Mouse (Mus musculus): Measurements from ENCODE around the gene Tgfb1. TPM values are rescaled to one million over a fixed set of nuclear protein-coding genes. Genes with fewer than 3 reads are reported as not detected.
A peak's percentile ranks its signal among the peaks of the same experiment; 100 is the strongest.

Tgfb1 gene
- polyA plus RNA-seq, 1 experiment = 152 TPM

GRCm38 (mm10) chr7:25687811-25688401 lies 1.1 kb downstream of the Tgfb1 start:
- Histone ChIP-seq H3K36me3 (ENCODE audit: control insufficient read depth, insufficient read depth, low read length) (peaks cover 10% of the 10 kb centered on the region; the same call in 1 of the 2 replicates), H3K27ac (ENCODE audit: insufficient read depth, low read length) (peak overlapping the region; percentile 89), H3K4me3 (ENCODE audit: extremely low read depth, insufficient read depth, insufficient read length) (peak overlapping the region; percentile 88), H3K4me1 (ENCODE audit: control insufficient read depth, insufficient read depth, insufficient read length) (peaks cover 39% of the 10 kb centered on the region), H3K27me3 (ENCODE audit: control insufficient read depth, insufficient read depth, low read length) (no peaks in the 10 kb centered on the region)
- TF ChIP-seq POLR2A (IDR thresholded peaks at IDR 0.05; ENCODE audit: low read depth, low read length) (no peak), CTCF (IDR thresholded peaks at IDR 0.05; ENCODE audit: extremely low read depth, insufficient read depth, insufficient read length, insufficient replicate concordance) (peak; percentile 42; the same call in 1 of the 2 replicates)
- WGBS = under 1% methylated on average over 47 of the region's 47 CpGs
- peak in 1 of 2 experiments; percentile 82 for DNase-seq (ENCODE audit: low read depth in 1 of 2, low spot score in 2 of 2)

DNA sequence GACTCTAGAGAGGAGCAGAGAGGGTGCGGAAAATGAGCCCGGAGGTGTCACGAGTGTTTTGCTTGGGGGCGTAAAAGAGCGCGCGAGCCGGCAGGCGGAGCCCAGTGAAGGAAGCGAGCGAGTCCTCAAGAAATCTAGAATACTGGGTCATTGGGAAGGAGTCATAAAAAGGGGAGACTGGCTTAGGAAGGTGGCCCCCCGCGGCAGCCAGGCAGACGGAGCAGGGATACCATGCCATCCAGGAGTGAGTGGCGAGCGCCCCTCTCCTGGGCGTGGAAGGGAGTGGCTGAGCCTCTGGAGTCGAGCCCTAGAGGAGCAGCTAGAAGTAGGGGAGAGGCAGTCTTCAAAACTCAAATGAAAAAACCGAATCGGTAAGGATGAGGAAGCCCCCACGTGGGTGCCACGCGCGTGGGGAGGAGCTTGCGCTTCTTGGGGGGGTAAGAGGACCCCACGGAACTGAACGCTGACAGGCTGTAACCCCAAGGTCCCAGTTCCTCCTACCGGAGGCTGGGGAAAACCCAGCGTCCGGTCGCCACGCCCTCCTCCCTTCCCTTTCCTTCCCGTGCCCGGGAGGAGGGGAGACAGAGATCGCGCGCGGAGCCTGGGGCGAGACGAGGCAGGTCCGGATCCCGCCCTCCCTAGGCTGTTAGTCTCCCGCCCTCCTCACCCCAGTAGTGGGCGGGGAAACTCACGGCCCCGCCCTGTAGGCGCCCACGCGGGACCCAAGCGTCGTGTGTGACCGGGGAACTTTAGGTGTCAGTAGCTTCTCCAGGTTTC lies 2.2 kb downstream of the Tgfb1 start:
- DNase-seq (ENCODE audit: low read depth in 1 of 2, low spot score in 2 of 2) = peak; percentile 73 to 79
- Histone ChIP-seq H3K4me3 (ENCODE audit: extremely low read depth, insufficient read depth, insufficient read length) (peak overlapping the region; percentile 88), H3K4me1 (ENCODE audit: control insufficient read depth, insufficient read depth, insufficient read length) (peaks cover 29% of the 10 kb centered on the region), H3K36me3 (ENCODE audit: control insufficient read depth, insufficient read depth, low read length) (peaks cover 17% of the 10 kb centered on the region), H3K27ac (ENCODE audit: insufficient read depth, low read length) (peak overlapping the region; percentile 89), H3K27me3 (ENCODE audit: control insufficient read depth, insufficient read depth, low read length) (no peaks in the 10 kb centered on the region)
- TF ChIP-seq POLR2A (IDR thresholded peaks at IDR 0.05; ENCODE audit: low read depth, low read length) = no peak
- TF ChIP-seq CTCF (IDR thresholded peaks at IDR 0.05; ENCODE audit: extremely low read depth, insufficient read depth, insufficient read length, insufficient replicate concordance) = no peak
- WGBS = 1% methylated on average over 50 of the region's 52 CpGs

GRCm38 (mm10) chr7:25689603-25690021 lies 2.8 kb downstream of the Tgfb1 start:
- Histone ChIP-seq H3K4me3 (ENCODE audit: extremely low read depth, insufficient read depth, insufficient read length) (peak overlapping the region; percentile 88), H3K27ac (ENCODE audit: insufficient read depth, low read length) (peak overlapping the region; percentile 89), H3K27me3 (ENCODE audit: control insufficient read depth, insufficient read depth, low read length) (no peaks in the 10 kb centered on the region), H3K4me1 (ENCODE audit: control insufficient read depth, insufficient read depth, insufficient read length) (peaks cover 24% of the 10 kb centered on the region), H3K36me3 (ENCODE audit: control insufficient read depth, insufficient read depth, low read length) (peaks cover 22% of the 10 kb centered on the region)
- no peak for TF ChIP-seq POLR2A (IDR thresholded peaks at IDR 0.05; ENCODE audit: low read depth, low read length)
- TF ChIP-seq CTCF (IDR thresholded peaks at IDR 0.05; ENCODE audit: extremely low read depth, insufficient read depth, insufficient read length, insufficient replicate concordance) = no peak
- WGBS = 1% methylated on average over 12 of the region's 12 CpGs
- DNase-seq (ENCODE audit: low read depth in 1 of 2, low spot score in 2 of 2) = peak in 1 of 2 experiments; percentile 61

- Histone ChIP-seq H3K27ac (ENCODE audit: insufficient read depth, low read length) (peak overlapping the region; percentile 89), H3K36me3 (ENCODE audit: control insufficient read depth, insufficient read depth, low read length) (peaks cover 25% of the 10 kb centered on the region)
Measured at GRCm38 (mm10) chr7:25690051-25690450, 3.2 kb downstream of the Tgfb1 start.

DNA sequence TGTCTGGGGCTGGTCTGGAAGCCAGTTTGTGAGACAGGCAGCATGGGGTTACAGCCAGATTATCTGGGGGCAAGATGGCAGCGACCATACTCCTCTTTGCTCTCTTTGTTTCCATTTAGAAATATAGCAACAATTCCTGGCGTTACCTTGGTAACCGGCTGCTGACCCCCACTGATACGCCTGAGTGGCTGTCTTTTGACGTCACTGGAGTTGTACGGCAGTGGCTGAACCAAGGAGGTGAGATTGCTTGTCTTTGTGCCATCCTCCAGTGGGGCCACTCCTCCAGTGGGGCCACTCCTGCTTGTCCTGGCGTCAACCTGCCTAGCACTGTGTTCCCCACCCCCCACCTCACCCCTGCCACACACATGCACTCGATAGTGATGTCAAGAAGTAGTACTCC lies 7.3 kb downstream of the Tgfb1 start:
- TF ChIP-seq POLR2A (IDR thresholded peaks at IDR 0.05; ENCODE audit: low read depth, low read length) = no peak
- no peak for TF ChIP-seq CTCF (IDR thresholded peaks at IDR 0.05; ENCODE audit: extremely low read depth, insufficient read depth, insufficient read length, insufficient replicate concordance)
- Histone ChIP-seq H3K27me3 (ENCODE audit: control insufficient read depth, insufficient read depth, low read length) (no peaks in the 10 kb centered on the region), H3K27ac (ENCODE audit: insufficient read depth, low read length) (no peak overlapping the region), H3K4me1 (ENCODE audit: control insufficient read depth, insufficient read depth, insufficient read length) (peaks cover 11% of the 10 kb centered on the region; the same call in 1 of the 2 replicates), H3K4me3 (ENCODE audit: extremely low read depth, insufficient read depth, insufficient read length) (no peak overlapping the region), H3K36me3 (ENCODE audit: control insufficient read depth, insufficient read depth, low read length) (peaks cover 56% of the 10 kb centered on the region)
- 90% methylated on average over 8 of the region's 8 CpGs for WGBS
- DNase-seq (ENCODE audit: low read depth in 1 of 2, low spot score in 2 of 2) = no peak

More at GRCm38 (mm10) chr7:25690051-25690450, 3.2 kb downstream of the Tgfb1 start:
- TF ChIP-seq POLR2A (IDR thresholded peaks at IDR 0.05; ENCODE audit: low read depth, low read length) = no peak
- no peak for TF ChIP-seq CTCF (IDR thresholded peaks at IDR 0.05; ENCODE audit: extremely low read depth, insufficient read depth, insufficient read length, insufficient replicate concordance)
- Histone ChIP-seq H3K27me3 (ENCODE audit: control insufficient read depth, insufficient read depth, low read length) (no peaks in the 10 kb centered on the region), H3K4me3 (ENCODE audit: extremely low read depth, insufficient read depth, insufficient read length) (peak overlapping the region; percentile 88), H3K4me1 (ENCODE audit: control insufficient read depth, insufficient read depth, insufficient read length) (peaks cover 19% of the 10 kb centered on the region)
- 42% methylated on average over 5 of the region's 5 CpGs for WGBS
- DNase-seq (ENCODE audit: low read depth in 1 of 2, low spot score in 2 of 2) = no peak

- H3K4me3 ChIP-seq (ENCODE audit: extremely low read depth, insufficient read depth, insufficient read length) = no peak overlapping the region
- WGBS = 94% methylated on average over 13 of the region's 13 CpGs
- H3K36me3 ChIP-seq (ENCODE audit: control insufficient read depth, insufficient read depth, low read length) = peaks cover 62% of the 10 kb centered on the region
- no peaks in the 10 kb centered on the region for H3K27me3 ChIP-seq (ENCODE audit: control insufficient read depth, insufficient read depth, low read length)
- H3K27ac ChIP-seq (ENCODE audit: insufficient read depth, low read length) = no peak overlapping the region
- no peak for DNase-seq (ENCODE audit: low read depth in 1 of 2, low spot score in 2 of 2)
- no peaks in the 10 kb centered on the region for H3K4me1 ChIP-seq (ENCODE audit: control insufficient read depth, insufficient read depth, insufficient read length)
- TF ChIP-seq CTCF (IDR thresholded peaks at IDR 0.05; ENCODE audit: extremely low read depth, insufficient read depth, insufficient read length, insufficient replicate concordance) (no peak), POLR2A (IDR thresholded peaks at IDR 0.05; ENCODE audit: low read depth, low read length) (no peak)
Measured at GRCm38 (mm10) chr7:25699851-25700250, 13.0 kb downstream of the Tgfb1 start.

All from spleen, adult 2 months (tissue).